Mouse (Mus musculus) MEL (cell line): ENCODE measurements around the gene Bfsp2. TPM values are rescaled to one million over a fixed set of nuclear protein-coding genes. Genes with fewer than 3 reads are reported as not detected.

Experiments used
- DNase-seq: peaks from one replicate; pipeline ENCODE4 v3.0.0; 2011; ENCODE audit warnings: low read depth, low spot score
- H3K27ac ChIP-seq: 2 replicates; pipeline ENCODE4 v1.5.1; 2012; ENCODE audit warnings: low read depth, mild to moderate bottlenecking, control low read depth, low read length, moderate library complexity; ENCODE audit not compliant: control insufficient read depth
- H3K27me3 ChIP-seq, 2 experiments: fragments of 150-350 bp in 1 of 2; sonication (generic) in 1 of 2; 2 replicates each; pipeline ENCODE4 v1.6.1; 2012; ENCODE audit warnings: low read length in 2 of 2, mild to moderate bottlenecking in 2 of 2, improper control_type of control experiment in 1 of 2, moderate library complexity in 1 of 2; ENCODE audit not compliant: insufficient read depth in 2 of 2, control insufficient read depth in 1 of 2
- H3K36me3 ChIP-seq, 2 experiments: 2 replicates each; pipeline ENCODE4 v1.6.1; 2012 to 2014; ENCODE audit warnings: low read length in 2 of 2, improper control_type of control experiment in 1 of 2, inconsistent platforms in 1 of 2, mild to moderate bottlenecking in 1 of 2; ENCODE audit not compliant: insufficient read depth in 2 of 2, control insufficient read depth in 1 of 2
- H3K4me1 ChIP-seq, 2 experiments: fragments of 150-350 bp in 1 of 2; sonication (generic) in 1 of 2; 2 replicates each; pipeline ENCODE4 v1.6.1; 2012; ENCODE audit warnings: low read length in 2 of 2, improper control_type of control experiment in 1 of 2, mild to moderate bottlenecking in 1 of 2; ENCODE audit not compliant: insufficient read depth in 2 of 2, control insufficient read depth in 1 of 2
- H3K4me3 ChIP-seq, 2 experiments: fragments of 150-350 bp in 1 of 2; sonication (generic) in 1 of 2; 2 replicates each; pipeline ENCODE4 v1.5.1; 2012; ENCODE audit warnings: low read depth in 2 of 2, low read length in 2 of 2, mild to moderate bottlenecking in 2 of 2, moderate library complexity in 2 of 2, control low read depth in 1 of 2, improper control_type of control experiment in 1 of 2; ENCODE audit not compliant: control insufficient read depth in 1 of 2, insufficient read depth in 1 of 2
- H3K79me2 ChIP-seq: 2 replicates; pipeline ENCODE4 v1.6.1; 2012; ENCODE audit warnings: mild to moderate bottlenecking, low read length, moderate library complexity; ENCODE audit not compliant: control insufficient read depth, poor library complexity, insufficient read depth
- H3K9ac ChIP-seq: 2 replicates; pipeline ENCODE4 v1.6.1; 2012; ENCODE audit warnings: low read depth, mild to moderate bottlenecking, control low read depth, low read length, moderate library complexity; ENCODE audit not compliant: control insufficient read depth, poor library complexity, severe bottlenecking
- H3K9me3 ChIP-seq: fragments of 150-350 bp; sonication (generic); replicated peaks from 2 replicates; pipeline ENCODE4 v1.6.1; 2012; ENCODE audit warnings: mild to moderate bottlenecking, low read length, improper control_type of control experiment, moderate library complexity; ENCODE audit not compliant: insufficient read depth
- BHLHE40 ChIP-seq: IDR thresholded peaks from 2 replicates; pipeline ENCODE4 v1.6.1; 2012; ENCODE audit warnings: low read depth, mild to moderate bottlenecking, inconsistent platforms, low read length, improper control_type of control experiment, borderline replicate concordance
- CHD1 ChIP-seq: IDR thresholded peaks from 2 replicates; pipeline ENCODE4 v1.6.1; 2012; ENCODE audit warnings: low read depth, mild to moderate bottlenecking, inconsistent platforms, low read length, improper control_type of control experiment
- CHD2 ChIP-seq: IDR thresholded peaks from 2 replicates; pipeline ENCODE4 v1.6.1; 2011; ENCODE audit warnings: low read length, improper control_type of control experiment
- CTCF ChIP-seq, 3 experiments: IDR thresholded peaks in 2 of 3; conservative IDR thresholded peaks in 1 of 3; 2 replicates each; pipeline ENCODE4 v1.5.1; 2011 to 2012; ENCODE audit warnings: low read length in 3 of 3, low read depth in 2 of 3, mild to moderate bottlenecking in 2 of 3, improper control_type of control experiment in 1 of 3, inconsistent platforms in 1 of 3, mixed read lengths in 1 of 3, moderate library complexity in 1 of 3; ENCODE audit not compliant: control insufficient read depth in 1 of 3, insufficient read depth in 1 of 3, poor library complexity in 1 of 3, severe bottlenecking in 1 of 3
- ELF1 ChIP-seq: IDR thresholded peaks from 2 replicates; pipeline ENCODE4 v1.6.1; 2014; ENCODE audit warnings: low read depth, mild to moderate bottlenecking, inconsistent platforms, low read length, improper control_type of control experiment, moderate library complexity
- HCFC1 ChIP-seq: IDR thresholded peaks from 2 replicates; pipeline ENCODE4 v1.6.1; 2012; ENCODE audit warnings: low read depth, mild to moderate bottlenecking, inconsistent platforms, low read length, improper control_type of control experiment, moderate library complexity
- MAZ ChIP-seq: IDR thresholded peaks from 2 replicates; pipeline ENCODE4 v1.6.1; 2012; ENCODE audit warnings: low read depth, mild to moderate bottlenecking, inconsistent platforms, low read length, improper control_type of control experiment
- MEF2A ChIP-seq: IDR thresholded peaks from 2 replicates; pipeline ENCODE4 v1.6.1; 2014; ENCODE audit warnings: low read depth, mild to moderate bottlenecking, inconsistent platforms, low read length, improper control_type of control experiment; ENCODE audit not compliant: poor library complexity, insufficient replicate concordance, severe bottlenecking; ENCODE audit errors: extremely low read depth
- MXI1 ChIP-seq: IDR thresholded peaks from 2 replicates; pipeline ENCODE4 v1.6.1; 2011; ENCODE audit warnings: mild to moderate bottlenecking, low read depth, low read length, improper control_type of control experiment
- MYB ChIP-seq: IDR thresholded peaks from 2 replicates; pipeline ENCODE4 v1.6.1; 2011; ENCODE audit warnings: mild to moderate bottlenecking, low read depth, low read length, improper control_type of control experiment
- MYC ChIP-seq: IDR thresholded peaks from 2 replicates; pipeline ENCODE4 v1.6.1; 2011; ENCODE audit warnings: low read depth, mild to moderate bottlenecking, low read length, improper control_type of control experiment, moderate library complexity
- NELFE ChIP-seq: IDR thresholded peaks from 2 replicates; pipeline ENCODE4 v1.6.1; 2011; ENCODE audit warnings: low read depth, low read length, improper control_type of control experiment
- RCOR1 ChIP-seq: IDR thresholded peaks from 2 replicates; pipeline ENCODE4 v1.6.1; 2012; ENCODE audit warnings: low read depth, mild to moderate bottlenecking, inconsistent platforms, low read length, improper control_type of control experiment
- SIN3A ChIP-seq: IDR thresholded peaks from 2 replicates; pipeline ENCODE4 v1.6.1; 2012; ENCODE audit warnings: low read length, improper control_type of control experiment, inconsistent platforms
- TAL1 ChIP-seq: IDR thresholded peaks from 2 replicates; pipeline ENCODE4 v1.6.1; 2012; ENCODE audit warnings: mild to moderate bottlenecking, inconsistent platforms, low read length, moderate library complexity, mixed read lengths
- UBTF ChIP-seq: IDR thresholded peaks from 2 replicates; pipeline ENCODE4 v1.6.1; 2012; ENCODE audit warnings: low read depth, mild to moderate bottlenecking, inconsistent platforms, low read length, improper control_type of control experiment, moderate library complexity, borderline replicate concordance; ENCODE audit not compliant: insufficient read depth
- ZKSCAN1 ChIP-seq: IDR thresholded peaks from 2 replicates; pipeline ENCODE4 v1.6.1; 2012; ENCODE audit warnings: low read depth, mild to moderate bottlenecking, inconsistent platforms, low read length, improper control_type of control experiment, moderate library complexity
- ZNF384 ChIP-seq: IDR thresholded peaks from 2 replicates; pipeline ENCODE4 v1.6.1; 2012; ENCODE audit warnings: low read depth, mild to moderate bottlenecking, inconsistent platforms, low read length, improper control_type of control experiment
- polyA plus RNA-seq, 2 experiments: library from polyadenylated mRNA; stranded (reverse) in 1 of 2; unstranded in 1 of 2; fragments of >175 nt in 1 of 2; fragments of >200 nt in 1 of 2; gene quantifications; 2 replicates each; pipeline versions ENCODE4 v1.2.1 to v1.2.4; 2012; ENCODE audit warnings: low replicate concordance in 2 of 2, low read depth in 1 of 2; ENCODE audit not compliant: insufficient read length in 2 of 2, insufficient read depth in 1 of 2, missing spikeins in 1 of 2
- total RNA-seq: library from RNA; depleted of rRNA; stranded (reverse); fragments of 300-350 nt; gene quantifications from 2 replicates; pipeline ENCODE4 v1.2.3, GENCODE M21; 2012

The Bfsp2 gene
- total and polyA plus RNA-seq, 3 experiments, result 0.27 to 2.4 TPM; not detected in 1

- Histone ChIP-seq H3K36me3 (no peaks in the 10 kb centered on the region), H3K27ac (no peak overlapping the region), H3K4me1 (no peaks in the 10 kb centered on the region), H3K79me2 (no peaks in the 10 kb centered on the region), H3K4me3 (no peak overlapping the region), H3K9ac (no peak overlapping the region), H3K9me3 (no peaks in the 10 kb centered on the region), H3K27me3 (no peaks in the 10 kb centered on the region)
- peak; percentile 3 for DNase-seq
- TF ChIP-seq MEF2A (no peak), TAL1 (no peak), RCOR1 (no peak), ZKSCAN1 (no peak)
These were observed 31.1 kb downstream of the Bfsp2 start for GRCm38 (mm10) chr9:103449092-103449491.

- no peaks in the 10 kb centered on the region for H3K9me3 ChIP-seq
- H3K9ac ChIP-seq, result no peak overlapping the region
- no peaks in the 10 kb centered on the region for H3K79me2 ChIP-seq
- no peaks in the 10 kb centered on the region for H3K27me3 ChIP-seq
- H3K4me1 ChIP-seq, result no peaks in the 10 kb centered on the region
- no peak for TF ChIP-seq UBTF
- no peak for TF ChIP-seq TAL1
- peak in 1 of 3 experiments; percentile 11; a peak in 2 of 6 replicates for TF ChIP-seq CTCF (IDR thresholded peaks at IDR 0.05 in 2 of 3, conservative IDR thresholded peaks at IDR 0.05 in 1 of 3; ENCODE audit: control insufficient read depth in 1 of 3, insufficient read depth in 1 of 3, low read depth in 2 of 3, low read length in 3 of 3, poor library complexity in 1 of 3, severe bottlenecking in 1 of 3)
- H3K36me3 ChIP-seq, result no peaks in the 10 kb centered on the region
- no peak overlapping the region for H3K27ac ChIP-seq
- H3K4me3 ChIP-seq, result no peak overlapping the region
- no peak for DNase-seq
These were observed 35.6 kb downstream of the Bfsp2 start for GRCm38 (mm10) chr9:103444656-103445055.

- TF ChIP-seq CHD2 (no peak), ZKSCAN1 (no peak), MYB (no peak), MXI1 (no peak), MAZ (no peak), ELF1 (no peak), CHD1 (no peak), MEF2A (no peak), HCFC1 (no peak), SIN3A (no peak), MYC (no peak), RCOR1 (no peak), NELFE (no peak), CTCF (IDR thresholded peaks at IDR 0.05 in 2 of 3, conservative IDR thresholded peaks at IDR 0.05 in 1 of 3; ENCODE audit: control insufficient read depth in 1 of 3, insufficient read depth in 1 of 3, low read depth in 2 of 3, low read length in 3 of 3, poor library complexity in 1 of 3, severe bottlenecking in 1 of 3) (no peak), ZNF384 (no peak), BHLHE40 (no peak)
- no peaks in the 10 kb centered on the region for H3K4me1 ChIP-seq
- H3K9me3 ChIP-seq, result no peaks in the 10 kb centered on the region
- no peak for DNase-seq
- H3K9ac ChIP-seq, result no peak overlapping the region
- no peak overlapping the region for H3K27ac ChIP-seq
- H3K36me3 ChIP-seq, result no peaks in the 10 kb centered on the region
- no peaks in the 10 kb centered on the region for H3K27me3 ChIP-seq
- H3K4me3 ChIP-seq, result no peak overlapping the region
- no peaks in the 10 kb centered on the region for H3K79me2 ChIP-seq
These were observed 36.4 kb downstream of the Bfsp2 start for GRCm38 (mm10) chr9:103443824-103444185.
